Mouse (Mus musculus) splenic B cell, adult 2 months (primary cell): Measurements from ENCODE around the gene Ankrd27.

Source experiments
- DNase-seq: peaks from one replicate; pipeline ENCODE4 v3.0.0-alpha.2; 2011; ENCODE audit warnings: low read depth, low spot score
- H3K27me3 ChIP-seq: 2 replicates; pipeline ENCODE4 v1.6.1; 2012; ENCODE audit warnings: mild to moderate bottlenecking, low read length, moderate library complexity, mixed read lengths; ENCODE audit not compliant: control insufficient read depth, poor library complexity, insufficient read depth, severe bottlenecking
- H3K36me3 ChIP-seq: 2 replicates; pipeline ENCODE4 v1.6.1; 2012; ENCODE audit warnings: mild to moderate bottlenecking, low read length, moderate library complexity, mixed read lengths; ENCODE audit not compliant: control insufficient read depth, poor library complexity, insufficient read depth, severe bottlenecking

Gene Ankrd27

DNA sequence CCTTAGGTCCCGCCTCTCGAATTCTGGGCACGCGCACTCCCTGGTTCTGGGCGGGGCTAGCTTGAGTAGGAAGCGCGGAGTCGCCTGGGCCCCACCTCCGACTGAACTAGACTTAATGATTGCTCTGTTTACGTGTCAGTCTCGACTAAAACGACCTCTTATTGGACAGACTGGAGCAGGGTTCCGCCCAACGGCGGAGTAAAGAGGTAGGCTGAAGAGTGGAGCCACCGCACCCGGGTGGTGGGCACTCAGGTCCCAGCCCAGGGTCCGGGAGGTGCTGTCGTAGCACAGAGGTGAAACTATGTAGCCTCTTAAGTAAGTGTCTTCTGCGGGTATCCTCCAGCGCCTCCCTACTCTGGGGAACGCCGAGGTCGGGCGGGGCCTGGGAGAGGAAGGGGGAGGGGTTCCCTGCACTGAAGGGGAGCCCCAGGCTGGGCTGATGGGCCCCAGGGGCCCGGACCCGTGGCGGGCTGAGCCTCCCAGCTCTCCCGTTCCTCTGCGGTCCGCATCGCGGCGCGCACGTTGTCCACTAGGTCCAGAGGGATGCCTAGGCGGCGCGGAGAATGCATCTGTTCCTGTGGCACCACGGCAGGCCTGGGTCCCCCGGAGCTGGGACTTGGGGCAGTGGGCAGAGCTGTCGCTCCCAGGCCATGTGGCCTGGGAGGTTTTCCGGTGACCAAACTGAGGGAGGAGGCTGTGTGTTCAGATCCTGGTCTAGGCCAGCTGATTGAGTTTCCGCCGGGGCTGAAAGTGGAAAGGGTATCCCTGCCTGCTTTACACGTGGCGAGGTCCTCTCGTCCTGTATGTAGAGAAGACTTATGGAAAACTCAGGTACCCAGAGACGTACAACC lies at the start of gene Ankrd27:
Ankrd27 (plus strand) TSS at position 190 of the 851 bp plus-strand sequence.
- DNase-seq: peak; percentile 96
- Histone ChIP-seq H3K36me3 (no peaks in the 10 kb centered on the region), H3K27me3 (no peaks in the 10 kb centered on the region)

DNA sequence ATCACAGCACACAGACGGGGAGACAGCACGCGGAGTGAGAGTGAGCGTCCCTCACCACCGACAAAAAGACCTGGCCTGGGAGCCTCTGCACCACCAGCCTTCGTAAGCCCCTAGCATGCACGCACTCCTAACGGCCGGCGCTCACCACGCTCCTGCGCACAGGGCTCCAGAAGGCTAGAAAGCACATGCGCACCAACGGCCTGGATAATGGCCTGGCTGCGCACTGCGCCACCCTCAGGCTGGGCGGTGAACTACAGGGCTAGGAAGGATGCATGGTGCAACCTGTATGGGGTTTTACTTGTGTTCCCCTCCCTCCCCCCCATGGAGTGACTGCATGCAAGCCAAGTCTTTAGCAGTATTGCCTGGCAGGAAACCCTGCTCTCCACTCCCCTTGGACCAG lies 48.5 kb upstream of the Ankrd27 start, which contains the start of gene Tdrd12:
Tdrd12 (minus strand) TSS at position 184 of the 400 bp plus-strand sequence.
- no peaks in the 10 kb centered on the region for H3K27me3 ChIP-seq
- peak; percentile 6 for DNase-seq
- no peaks in the 10 kb centered on the region for H3K36me3 ChIP-seq

DNA sequence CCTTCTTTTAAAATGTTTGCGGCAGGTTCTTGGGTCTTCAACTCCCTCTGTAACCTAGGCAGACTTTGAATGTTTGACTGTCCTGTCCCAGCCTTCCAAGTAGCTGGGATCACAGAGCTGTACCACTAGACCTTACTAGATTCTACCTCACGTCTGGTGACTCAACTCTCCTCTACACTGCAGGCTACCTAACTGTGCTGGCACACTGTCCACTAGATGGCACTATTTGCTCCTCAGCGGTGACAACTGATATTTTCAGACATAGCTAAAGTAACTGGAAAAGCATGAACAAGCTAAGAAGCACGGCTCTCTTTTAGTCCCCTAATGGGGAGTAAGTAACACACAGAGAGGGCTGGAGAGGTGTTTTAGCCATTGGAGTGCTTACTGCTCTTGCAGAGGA lies 40.2 kb upstream of the Ankrd27 start:
- peak; percentile 79 for DNase-seq
- peaks cover 2% of the 10 kb centered on the region; the same call in 1 of the 2 replicates for H3K36me3 ChIP-seq
- H3K27me3 ChIP-seq: no peaks in the 10 kb centered on the region

DNA sequence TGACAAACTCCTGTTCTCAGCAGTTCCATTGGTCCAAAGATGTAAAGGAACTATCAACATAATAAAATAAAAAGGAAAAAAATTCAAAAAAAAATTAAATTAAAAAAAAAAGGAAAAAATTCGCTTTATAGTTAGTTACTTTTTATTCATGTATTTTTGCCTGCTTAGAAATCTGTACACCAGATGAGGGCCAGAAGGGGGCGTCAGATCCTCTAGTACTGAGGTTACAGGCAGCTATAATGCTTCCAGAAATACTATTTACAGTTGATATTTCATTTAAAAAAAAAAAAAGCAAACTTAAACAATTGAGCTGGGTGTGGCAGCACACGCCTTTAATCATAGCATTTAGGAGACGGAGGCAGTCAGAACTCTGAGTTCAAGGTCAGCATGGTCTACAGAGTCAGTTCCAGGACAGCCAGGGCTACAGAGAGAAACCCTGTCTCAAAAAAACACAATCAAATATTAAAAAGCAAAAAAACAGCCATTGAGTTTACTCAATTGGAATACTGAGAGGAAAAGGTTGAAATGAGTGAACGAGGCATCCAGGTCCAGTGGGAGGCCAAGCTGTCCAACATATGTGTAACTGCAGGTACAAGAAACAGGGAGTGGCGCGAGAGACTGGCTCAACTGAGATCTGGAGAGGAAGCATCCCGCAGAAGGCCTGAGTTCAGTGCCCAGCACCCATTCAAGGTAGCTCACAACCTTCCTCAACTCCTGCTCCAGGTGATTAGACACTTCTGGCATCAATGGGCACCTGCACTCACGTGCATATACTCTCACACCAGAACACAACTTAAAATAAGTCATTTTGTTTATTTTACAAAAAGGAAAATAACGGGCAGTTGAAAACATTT lies 32.1 kb upstream of the Ankrd27 start:
- H3K36me3 ChIP-seq: 0 out of 2 replicates have a peak, but pooled peaks cover 2% of the 10 kb centered on the region
- DNase-seq: peak; percentile 61

DNA sequence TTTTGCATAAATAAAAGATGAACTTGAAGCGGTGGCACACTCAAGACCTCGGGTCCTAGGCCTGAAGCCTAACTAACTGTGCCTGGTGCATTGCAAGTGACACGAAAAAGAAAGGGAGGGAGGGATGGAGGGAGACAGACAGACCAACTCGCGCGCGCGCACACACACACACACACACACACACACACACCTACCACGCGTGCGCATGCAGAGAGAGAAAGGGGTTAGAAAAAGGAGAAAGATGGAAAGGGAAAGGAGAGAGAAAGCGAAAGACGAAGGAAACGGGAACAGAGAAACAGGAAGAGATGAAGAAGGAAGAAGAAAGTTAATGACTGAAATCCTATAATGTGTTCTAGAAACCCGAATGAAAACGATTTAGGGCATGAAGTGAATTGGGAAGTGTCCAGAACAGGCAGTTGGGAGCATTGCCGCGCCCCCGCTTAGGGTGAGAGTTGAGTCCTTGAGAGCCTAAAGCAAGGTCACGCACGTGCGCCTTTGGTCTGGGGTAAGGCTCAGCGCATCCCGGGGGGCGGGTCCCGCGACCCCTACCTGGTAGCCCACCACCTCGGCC lies 31.4 kb upstream of the Ankrd27 start:
- 0 out of 2 replicates have a peak, but pooled peaks cover 2% of the 10 kb centered on the region for H3K36me3 ChIP-seq
- H3K27me3 ChIP-seq: no peaks in the 10 kb centered on the region
- DNase-seq: peak; percentile 49

More for the DNA sequence above, 32.1 kb upstream of the Ankrd27 start:
- no peaks in the 10 kb centered on the region for H3K27me3 ChIP-seq

DNA sequence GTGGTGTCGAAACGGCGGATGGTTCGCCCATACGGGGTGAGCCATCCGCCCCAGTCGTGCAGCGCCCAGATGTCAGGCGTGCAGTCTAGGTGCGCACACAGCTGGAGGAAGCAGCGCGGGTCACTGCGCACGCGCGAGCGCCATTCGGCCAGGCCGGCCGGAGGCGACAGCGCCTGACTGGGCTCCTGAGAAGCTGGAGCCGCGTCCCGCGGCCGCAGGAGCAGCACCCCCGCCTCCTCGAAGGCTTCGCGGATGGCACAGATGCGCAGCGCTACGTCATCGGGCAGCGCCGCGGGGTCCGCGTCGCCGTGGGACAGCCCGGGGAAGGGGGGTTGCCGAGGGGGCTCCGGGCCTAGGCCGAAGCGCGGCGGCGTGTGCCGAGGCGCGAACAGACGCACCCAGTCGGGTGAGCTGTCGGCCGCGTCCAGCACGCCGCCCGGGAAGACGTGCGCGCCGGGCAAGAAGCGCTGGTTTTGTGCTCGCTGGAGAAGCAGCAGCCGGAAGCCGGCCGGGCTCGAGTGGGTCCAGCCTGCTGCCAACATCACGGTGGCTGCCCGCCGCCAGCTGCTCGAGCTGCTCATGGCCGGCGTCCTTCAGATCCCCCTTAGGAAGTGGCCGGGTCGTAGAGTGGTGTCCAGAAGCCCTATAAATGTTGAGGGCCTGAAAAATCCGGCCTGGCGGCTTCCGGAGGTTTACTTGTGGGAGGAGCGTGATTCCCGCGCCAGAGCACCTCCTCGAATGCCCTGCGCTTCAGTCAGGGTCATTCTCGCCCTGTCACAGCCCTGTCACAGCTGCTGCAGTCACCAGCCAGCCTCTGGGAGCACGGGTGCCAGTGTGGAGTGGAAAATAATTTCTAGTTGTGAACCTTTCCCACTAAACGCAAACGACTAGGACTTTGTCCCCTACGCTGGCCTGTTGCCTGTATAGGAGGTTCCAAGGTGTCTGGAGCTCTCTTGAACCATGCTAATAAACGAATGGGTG lies 30.5 kb upstream of the Ankrd27 start:
- peak; percentile 90 for DNase-seq
- Histone ChIP-seq H3K27me3 (no peaks in the 10 kb centered on the region), H3K36me3 (no peaks in the 10 kb centered on the region)

DNA sequence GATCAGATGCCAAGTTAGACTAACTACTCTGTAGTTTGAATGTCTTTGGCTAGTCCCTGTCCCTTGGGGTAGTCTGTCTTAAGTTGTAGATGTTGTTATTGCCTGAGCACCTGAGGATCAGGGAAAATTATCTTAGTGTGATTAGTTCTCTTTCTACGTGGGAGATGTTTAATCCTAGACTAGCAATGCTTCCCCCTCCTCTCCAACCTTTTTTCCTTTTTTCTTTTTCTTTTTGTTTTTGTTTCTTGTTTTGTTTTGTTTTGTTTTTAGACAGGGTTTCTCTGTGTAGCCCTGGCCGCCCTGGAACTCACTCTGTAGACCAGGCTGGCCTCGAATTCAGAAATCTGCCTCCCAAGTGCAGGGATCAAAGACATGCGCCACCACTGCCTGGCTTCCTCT lies 29.8 kb upstream of the Ankrd27 start, which contains the start of gene Nudt19:
Nudt19 (minus strand) TSS at position 100 of the 399 bp plus-strand sequence.
- H3K36me3 ChIP-seq: no peaks in the 10 kb centered on the region

DNA sequence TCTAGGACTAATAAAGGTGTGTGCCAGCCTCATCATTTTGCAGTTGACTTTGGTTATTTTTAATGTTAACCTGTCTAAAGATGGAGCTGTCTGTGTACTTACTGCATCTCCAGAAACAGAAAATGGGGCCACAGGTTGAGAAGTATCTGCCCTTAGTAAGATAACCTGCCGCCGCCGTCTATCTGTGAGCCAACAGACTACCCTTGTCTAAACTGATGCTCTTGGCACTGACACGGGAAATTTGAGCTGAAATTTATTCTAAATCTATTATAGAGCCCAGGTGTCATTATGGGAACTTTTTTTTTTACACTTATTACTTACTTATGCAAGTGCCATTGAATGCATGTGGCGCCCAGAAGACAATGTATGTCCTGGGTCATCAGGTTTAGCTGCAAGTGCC lies 29.1 kb upstream of the Ankrd27 start:
- Histone ChIP-seq H3K36me3 (no peaks in the 10 kb centered on the region), H3K27me3 (no peaks in the 10 kb centered on the region)
- DNase-seq: no peak

More for the DNA sequence above, 29.8 kb upstream of the Ankrd27 start, which contains the start of gene Nudt19:
- no peaks in the 10 kb centered on the region for H3K27me3 ChIP-seq
- DNase-seq: no peak

DNA sequence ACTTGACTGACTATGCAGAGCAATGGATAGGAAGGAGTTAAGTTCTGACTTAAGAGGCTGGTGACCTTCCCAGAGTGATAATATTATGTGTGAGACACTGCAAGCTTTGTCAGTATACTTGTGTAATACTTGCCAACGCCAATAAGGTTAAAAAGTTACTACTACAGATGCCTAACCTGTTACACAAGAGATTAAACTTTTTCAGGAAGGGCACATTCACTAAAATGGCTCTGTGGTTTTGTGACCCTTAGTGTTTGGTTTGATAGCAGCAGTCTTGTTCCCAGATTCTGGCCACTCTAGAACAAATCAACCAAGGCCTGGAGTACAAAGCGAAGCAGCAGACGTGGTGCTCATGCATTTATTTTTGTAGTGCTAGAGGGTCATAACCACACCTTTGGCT lies 28.5 kb upstream of the Ankrd27 start:
- no peaks in the 10 kb centered on the region for H3K36me3 ChIP-seq
- no peak for DNase-seq
- no peaks in the 10 kb centered on the region for H3K27me3 ChIP-seq

DNA sequence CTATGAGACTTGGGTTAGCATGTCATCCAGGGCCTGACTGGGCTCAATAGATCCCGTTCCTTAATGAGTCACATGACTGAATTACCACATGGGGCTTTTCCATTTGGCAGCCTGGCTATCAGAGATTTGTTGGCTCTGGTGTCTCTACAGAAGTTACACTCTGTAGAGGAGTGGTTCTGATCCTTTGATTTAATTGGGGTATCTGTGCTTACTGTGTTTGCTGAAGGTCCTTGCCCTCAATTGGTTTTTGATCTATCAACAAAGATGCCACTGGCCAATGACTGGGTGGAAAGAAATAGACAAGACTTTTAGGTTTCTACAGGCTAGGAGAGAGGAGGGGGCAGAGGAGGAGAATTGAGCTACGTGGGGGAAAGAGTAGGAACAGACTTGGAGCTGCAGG lies 27.4 kb upstream of the Ankrd27 start:
- Histone ChIP-seq H3K36me3 (no peaks in the 10 kb centered on the region), H3K27me3 (no peaks in the 10 kb centered on the region)
- no peak for DNase-seq

DNA sequence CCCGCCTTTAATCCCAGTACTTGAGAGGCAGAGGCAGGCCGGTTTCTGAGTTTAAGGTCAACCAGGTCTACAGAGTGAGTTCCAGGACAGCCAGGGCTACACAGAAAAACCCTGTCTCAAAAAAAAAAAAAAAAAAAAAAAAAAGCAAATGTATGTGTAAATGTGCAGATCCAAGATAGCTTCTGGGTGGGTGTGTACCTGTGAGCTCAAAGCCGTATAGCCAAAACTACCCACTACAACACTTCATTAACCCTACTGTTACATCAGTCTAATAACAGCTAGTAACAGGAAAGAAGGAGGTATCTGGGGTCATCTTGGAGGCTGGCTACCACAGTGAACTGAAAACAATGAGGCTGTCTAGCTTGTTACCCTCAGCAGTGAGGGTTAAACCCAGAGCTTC lies 26.2 kb upstream of the Ankrd27 start:
- Histone ChIP-seq H3K27me3 (no peaks in the 10 kb centered on the region), H3K36me3 (no peaks in the 10 kb centered on the region)
- DNase-seq: no peak

DNA sequence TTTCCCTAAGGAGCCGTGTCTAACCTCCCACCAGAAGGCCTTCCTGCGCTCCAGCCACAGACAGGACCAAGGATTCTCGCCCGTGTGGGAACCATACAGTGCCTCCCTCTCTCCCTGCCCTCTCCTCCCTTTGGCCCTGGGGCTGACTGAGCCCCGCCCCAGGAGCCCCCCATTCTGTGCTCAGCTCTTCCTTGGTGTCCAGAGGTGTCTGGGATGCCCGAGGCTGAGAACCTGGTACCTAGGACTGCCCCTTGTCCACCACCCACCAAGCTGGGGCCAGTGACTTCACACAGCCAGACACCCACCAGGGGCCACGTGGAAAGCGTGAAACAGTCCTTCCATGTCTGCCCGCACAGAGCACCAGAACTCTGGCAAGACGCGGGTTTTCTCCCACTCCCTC lies 23.0 kb upstream of the Ankrd27 start:
- Histone ChIP-seq H3K27me3 (no peaks in the 10 kb centered on the region), H3K36me3 (no peaks in the 10 kb centered on the region)
- DNase-seq: no peak

DNA sequence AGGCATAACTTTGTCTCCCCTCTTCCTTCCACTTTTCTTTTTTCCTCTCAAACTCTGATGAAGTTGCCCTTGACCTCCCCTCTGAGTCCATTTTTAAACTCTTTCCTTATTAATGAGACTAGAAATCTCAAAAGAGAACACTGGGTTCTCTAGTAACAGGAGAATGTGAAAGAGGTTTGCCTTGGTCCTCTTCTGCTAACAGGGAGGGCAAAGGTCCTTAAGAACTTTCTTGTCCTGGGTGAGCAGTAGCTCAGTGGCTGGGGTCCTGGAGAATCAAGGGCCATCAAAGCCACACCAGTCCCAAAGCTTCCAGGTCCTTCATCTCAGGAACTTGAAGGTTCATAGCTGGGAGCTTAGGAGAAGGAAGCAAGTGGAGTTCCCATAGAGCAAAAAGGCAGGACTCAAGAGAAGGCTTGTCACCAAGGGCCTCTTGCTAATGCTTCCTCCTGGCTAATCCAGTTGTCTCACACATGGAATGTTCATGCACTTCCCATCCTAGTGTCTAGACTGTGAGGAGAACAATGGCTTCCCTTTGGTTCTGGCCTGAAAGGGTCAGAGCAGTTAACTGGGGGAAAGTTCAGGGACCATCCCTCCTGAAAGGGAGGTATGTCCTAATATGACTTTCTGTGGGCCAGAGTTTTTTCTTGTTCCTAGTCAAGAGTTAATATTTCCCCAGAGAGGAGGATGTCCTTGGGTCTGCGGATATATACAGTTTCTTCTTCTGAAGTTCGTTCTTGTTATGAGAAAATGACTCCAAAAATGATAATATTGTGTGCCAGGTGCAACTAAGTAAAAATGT lies 21.8 kb upstream of the Ankrd27 start:
- no peaks in the 10 kb centered on the region for H3K27me3 ChIP-seq
- DNase-seq: no peak
- no peaks in the 10 kb centered on the region for H3K36me3 ChIP-seq
